23 mouse cellular contexts compared by ENCODE assay signal in genomic region chr19:42079950-42080349, GRCm38 (mm10). TPM values are rescaled to one million over a fixed set of nuclear protein-coding genes. Genes with fewer than 3 reads are reported as not detected.
A peak's percentile ranks its signal among the peaks of the same experiment; 100 is the strongest.
DNase-seq lines count a peak whose midpoint lies in the region; ATAC-seq and TF ChIP-seq lines count a peak whose summit lies in the region.
"Had no signal": no experiment of that assay in that cellular context is flagged by ENCODE, and none has a peak within 500 bp of the region (broad histone marks: within the 10 kb centered on the region; RNA-seq: fewer than 3 reads in every experiment).

No protein-coding gene starts in this region.

- H3K27me3 ChIP-seq in MEL (ENCODE audit: control insufficient read depth in 1 of 2, insufficient read depth in 2 of 2, low read length in 2 of 2) = peaks cover 2 to 6% of the 10 kb centered on the region in 2 experiments; a peak in 3 of 4 replicates
- no peaks in the 10 kb centered on the region for H3K27me3 ChIP-seq in intestine, embryonic 15.5 days (replicated peaks)
- no peaks in the 10 kb centered on the region for H3K27me3 ChIP-seq in thymus, adult 2 months (ENCODE audit: control insufficient read depth, insufficient read depth, low read length)
- H3K27me3 ChIP-seq: forebrain, embryonic 15.5 days; heart, embryonic 13.5 days; midbrain, embryonic 12.5 days had no signal

- peak; percentile 38 to 48 for DNase-seq in adrenal gland, postnatal 36 days
- DNase-seq in adrenal gland, adult 18-20 months (ENCODE audit: low spot score in 2 of 2) = no peak
- DNase-seq in 3134 (ENCODE audit: extremely low read depth, insufficient read length, low spot score) = peak; percentile 70
- peak; percentile 22 for DNase-seq in MEL (ENCODE audit: low read depth, low spot score)
- no peak for DNase-seq in cerebellum, adult 11 months
- DNase-seq in thymus, adult 2 months = no peak
- DNase-seq in thymus, postnatal 36 days = no peak
- DNase-seq: cerebellum, adult 8-10 months; left cerebral cortex, postnatal 4 days; lung, embryonic 14.5 days; lung, postnatal 4 days had no signal

- no peaks in the 10 kb centered on the region for H3K9me3 ChIP-seq in MEL (replicated peaks; ENCODE audit: insufficient read depth, low read length)
- H3K9me3 ChIP-seq in intestine, embryonic 15.5 days = no peaks in the 10 kb centered on the region
- H3K9me3 ChIP-seq: forebrain, embryonic 15.5 days; heart, embryonic 13.5 days; midbrain, embryonic 12.5 days had no signal

- peak; percentile 75 for ATAC-seq in intestine, embryonic 15.5 days
- ATAC-seq: activated CD4-positive, CD25-positive, alpha-beta regulatory T cell, adult 4 months; CD4-positive, CD25-positive, alpha-beta regulatory T cell, adult 4 months; forebrain, embryonic 15.5 days had no signal

- WGBS in intestine, embryonic 15.5 days = 75% methylated on average over 5 of the region's 5 CpGs
- WGBS in thymus, adult 2 months = 89% methylated on average over 5 of the region's 5 CpGs

- no peak for TF ChIP-seq EP300 in MEL (IDR thresholded peaks at IDR 0.05; ENCODE audit: low read depth in 1 of 2, low read length in 2 of 2)

- H3K9ac ChIP-seq in MEL (ENCODE audit: control insufficient read depth, low read depth, low read length, poor library complexity, severe bottlenecking) = no peak overlapping the region
- H3K9ac ChIP-seq in intestine, embryonic 15.5 days = no peak overlapping the region
- H3K9ac ChIP-seq: forebrain, embryonic 15.5 days; heart, embryonic 13.5 days; lung, embryonic 14.5 days; midbrain, embryonic 12.5 days had no signal

- no peaks in the 10 kb centered on the region for H3K79me2 ChIP-seq in MEL (ENCODE audit: control insufficient read depth, insufficient read depth, low read length, poor library complexity)

- no peak overlapping the region; a peak in 1 of 4 replicates for H3K4me3 ChIP-seq in MEL (ENCODE audit: control insufficient read depth in 1 of 2, insufficient read depth in 1 of 2, low read depth in 2 of 2, low read length in 2 of 2)
- H3K4me3 ChIP-seq in intestine, embryonic 15.5 days (replicated peaks) = no peak overlapping the region
- H3K4me3 ChIP-seq in thymus, adult 2 months (ENCODE audit: control insufficient read depth, insufficient read depth, low read length) = no peak overlapping the region
- H3K4me3 ChIP-seq: erythroblast, embryonic 14.5 days; forebrain, embryonic 15.5 days; heart, embryonic 13.5 days; layer of hippocampus, adult 2 months; midbrain, embryonic 12.5 days had no signal

- no peak for TF ChIP-seq RAD21 in MEL (IDR thresholded peaks at IDR 0.05; ENCODE audit: low read depth, low read length)

- H3K4me2 ChIP-seq in intestine, embryonic 15.5 days (replicated peaks) = no peak overlapping the region
- H3K4me2 ChIP-seq: forebrain, embryonic 15.5 days; heart, embryonic 13.5 days; lung, embryonic 14.5 days; midbrain, embryonic 12.5 days had no signal

- no peak overlapping the region for H3K27ac ChIP-seq in MEL (ENCODE audit: control insufficient read depth, low read depth, low read length)
- no peak overlapping the region for H3K27ac ChIP-seq in intestine, embryonic 15.5 days
- H3K27ac ChIP-seq in thymus, adult 2 months (ENCODE audit: control insufficient read depth, insufficient read depth, low read length) = no peak overlapping the region
- H3K27ac ChIP-seq: forebrain, embryonic 15.5 days; heart, embryonic 13.5 days; layer of hippocampus, adult 2 months; midbrain, embryonic 12.5 days had no signal

- no peak for TF ChIP-seq CTCF in MEL (IDR thresholded peaks at IDR 0.05 in 2 of 3, conservative IDR thresholded peaks at IDR 0.05 in 1 of 3; ENCODE audit: control insufficient read depth in 1 of 3, insufficient read depth in 1 of 3, low read depth in 2 of 3, low read length in 3 of 3, poor library complexity in 1 of 3, severe bottlenecking in 1 of 3)
- no peak for TF ChIP-seq CTCF in thymus, adult 2 months (IDR thresholded peaks at IDR 0.05; ENCODE audit: borderline replicate concordance, control insufficient read depth, extremely low read depth, insufficient read depth, low read length, poor library complexity)

- peaks cover 4 to 15% of the 10 kb centered on the region in 2 experiments; a peak in 3 of 4 replicates for H3K4me1 ChIP-seq in MEL (ENCODE audit: control insufficient read depth in 1 of 2, insufficient read depth in 2 of 2, low read length in 2 of 2)
- H3K4me1 ChIP-seq in intestine, embryonic 15.5 days (replicated peaks) = no peaks in the 10 kb centered on the region
- H3K4me1 ChIP-seq in thymus, adult 2 months (replicated peaks; ENCODE audit: control insufficient read depth, insufficient read depth, low read length) = no peaks in the 10 kb centered on the region
- H3K4me1 ChIP-seq: forebrain, embryonic 15.5 days; heart, embryonic 13.5 days; midbrain, embryonic 12.5 days had no signal

- peaks cover 0 to 5% of the 10 kb centered on the region in 2 experiments; a peak in 2 of 4 replicates for H3K36me3 ChIP-seq in MEL (ENCODE audit: control insufficient read depth in 1 of 2, insufficient read depth in 2 of 2, low read length in 2 of 2)
- H3K36me3 ChIP-seq in intestine, embryonic 15.5 days = no peaks in the 10 kb centered on the region
- no peaks in the 10 kb centered on the region for H3K36me3 ChIP-seq in thymus, adult 2 months (ENCODE audit: control insufficient read depth, insufficient read depth, low read length)

- no peak for TF ChIP-seq POLR2A in MEL (IDR thresholded peaks at IDR 0.05; ENCODE audit: control insufficient read depth in 1 of 2, insufficient read depth in 1 of 2, low read depth in 1 of 2, low read length in 2 of 2, poor library complexity in 1 of 2)
- TF ChIP-seq POLR2A in thymus, adult 2 months (IDR thresholded peaks at IDR 0.05; ENCODE audit: control insufficient read depth, extremely low read depth, insufficient read depth, low read length, poor library complexity) = no peak

TF ChIP-seq in MEL, 35 proteins besides CTCF, POLR2A, EP300 and RAD21:
- TF ChIP-seq NRF1 (IDR thresholded peaks at IDR 0.05; ENCODE audit: insufficient read depth, low read depth, low read length, poor library complexity, severe bottlenecking) (no peak), GABPA (IDR thresholded peaks at IDR 0.05; ENCODE audit: low read depth, low read length) (no peak), MAFK (IDR thresholded peaks at IDR 0.05; ENCODE audit: borderline replicate concordance, low read depth, low read length) (no peak)
TF ChIP-seq in MEL: peak in this region for 0.

RNA-seq across cellular contexts. Expression of gene Morn4, which starts 6.2 kb away (rescaled TPM):
- total RNA-seq in adrenal gland, postnatal 36 days (2021) = 10 to 100 TPM in 1 of 2 experiments, 1 to 10 TPM in 1; 8.2 to 12.2 TPM
- total RNA-seq in adrenal gland, adult 18-20 months (2021) = 1 to 10 TPM; 8.9 to 9.5 TPM
- 4.9 and 5.7 TPM in 2 replicates for total RNA-seq in MEL (2012; rRNA removed)
- 10 to 100 TPM in 1 of 2 experiments, not detected in 1; 18.4 TPM for polyA plus RNA-seq in MEL (2012; ENCODE audit: insufficient read depth in 1 of 2, insufficient read length in 2 of 2, low read depth in 1 of 2, low replicate concordance in 2 of 2, missing spikeins in 1 of 2)
- 15.4 and 16.5 TPM in 2 replicates for polyA plus RNA-seq in intestine, embryonic 15.5 days (2015; fragmentation: Nextera tagmentation; extraction: Ambion mirVana)
- 0.98 and 1.1 TPM in 2 replicates for polyA plus RNA-seq in thymus, adult 2 months (2012; rRNA removed)
- total RNA-seq: neutrophil, adult 5-6 weeks had no signal
- polyA plus RNA-seq: activated CD4-positive, CD25-positive, alpha-beta regulatory T cell, adult 4 months had no signal

RNA-seq across cellular contexts. Expression of gene Pi4k2a, which starts 10.3 kb away (rescaled TPM):
- 10 to 100 TPM; 61.7 to 76.3 TPM for total RNA-seq in adrenal gland, postnatal 36 days (2021)
- total RNA-seq in adrenal gland, adult 18-20 months (2021) = 10 to 100 TPM; 70.0 to 95.0 TPM
- 10.2 and 12.2 TPM in 2 replicates for total RNA-seq in MEL (2012; rRNA removed)
- polyA plus RNA-seq in MEL (2012; ENCODE audit: insufficient read depth in 1 of 2, insufficient read length in 2 of 2, low read depth in 1 of 2, low replicate concordance in 2 of 2, missing spikeins in 1 of 2) = 10 to 100 TPM in 1 of 2 experiments, not detected in 1; 30.3 TPM
- polyA plus RNA-seq in intestine, embryonic 15.5 days (2015; fragmentation: Nextera tagmentation; extraction: Ambion mirVana) = 23.4 and 23.6 TPM in 2 replicates
- polyA plus RNA-seq in thymus, adult 2 months (2012; rRNA removed) = 36.8 and 42.2 TPM in 2 replicates

RNA-seq across cellular contexts. Expression of gene 4933411K16Rik, which starts 27.9 kb away (rescaled TPM):
- under 1 TPM; 0.30 to 0.33 TPM for total RNA-seq in adrenal gland, postnatal 36 days (2021)
- under 1 TPM; 0.35 to 0.36 TPM for total RNA-seq in adrenal gland, adult 18-20 months (2021)
- not detected in 2 replicates for total RNA-seq in MEL (2012; rRNA removed)
- polyA plus RNA-seq in MEL (2012; ENCODE audit: insufficient read depth in 1 of 2, insufficient read length in 2 of 2, low read depth in 1 of 2, low replicate concordance in 2 of 2, missing spikeins in 1 of 2) = under 1 TPM in 1 of 2 experiments, not detected in 1; 0.10 TPM
- not detected in 2 replicates for polyA plus RNA-seq in intestine, embryonic 15.5 days (2015; fragmentation: Nextera tagmentation; extraction: Ambion mirVana)
- 0.27 TPM in 1 of 2 replicates, not detected in the other for polyA plus RNA-seq in thymus, adult 2 months (2012; rRNA removed)
- total RNA-seq: common myeloid progenitor, adult 5-6 weeks; hematopoietic stem cell, adult 5-6 weeks; neutrophil, adult 5-6 weeks had no signal
- polyA plus RNA-seq: activated CD4-positive, CD25-positive, alpha-beta regulatory T cell, adult 4 months; CD4-positive, CD25-positive, alpha-beta regulatory T cell, adult 4 months; embryonic facial prominence, embryonic 11.5 days; erythroblast, embryonic 14.5 days; forebrain, embryonic 15.5 days; heart, embryonic 13.5 days; lung, embryonic 14.5 days; midbrain, embryonic 12.5 days had no signal

RNA-seq across cellular contexts. Expression of gene Hoga1, which starts 34.5 kb away (rescaled TPM):
- 1 to 10 TPM; 4.3 to 6.7 TPM for total RNA-seq in adrenal gland, postnatal 36 days (2021)
- total RNA-seq in adrenal gland, adult 18-20 months (2021) = 1 to 10 TPM; 4.2 to 6.5 TPM
- 0.31 TPM in 1 of 2 replicates, not detected in the other for total RNA-seq in MEL (2012; rRNA removed)
- polyA plus RNA-seq in MEL (2012; ENCODE audit: insufficient read depth in 1 of 2, insufficient read length in 2 of 2, low read depth in 1 of 2, low replicate concordance in 2 of 2, missing spikeins in 1 of 2) = under 1 TPM in 1 of 2 experiments, not detected in 1; 0.38 TPM
- 1.6 and 1.7 TPM in 2 replicates for polyA plus RNA-seq in intestine, embryonic 15.5 days (2015; fragmentation: Nextera tagmentation; extraction: Ambion mirVana)
- 0.84 and 1.2 TPM in 2 replicates for polyA plus RNA-seq in thymus, adult 2 months (2012; rRNA removed)
- total RNA-seq: common myeloid progenitor, adult 5-6 weeks; neutrophil, adult 5-6 weeks had no signal
- polyA plus RNA-seq: activated CD4-positive, CD25-positive, alpha-beta regulatory T cell, adult 4 months; CD4-positive, CD25-positive, alpha-beta regulatory T cell, adult 4 months; erythroblast, embryonic 14.5 days had no signal

RNA-seq across cellular contexts. Expression of gene Ankrd2, which starts 44.1 kb away (rescaled TPM):
- total RNA-seq in adrenal gland, postnatal 36 days (2021) = under 1 TPM in 1 of 2 experiments, not detected in 1; 0.49 TPM
- total RNA-seq in adrenal gland, adult 18-20 months (2021) = under 1 TPM; 0.64 to 0.76 TPM
- not detected in 2 replicates for total RNA-seq in MEL (2012; rRNA removed)
- polyA plus RNA-seq in MEL (2012; ENCODE audit: insufficient read depth in 1 of 2, insufficient read length in 2 of 2, low read depth in 1 of 2, low replicate concordance in 2 of 2, missing spikeins in 1 of 2) = not detected
- polyA plus RNA-seq in intestine, embryonic 15.5 days (2015; fragmentation: Nextera tagmentation; extraction: Ambion mirVana) = 0.18 TPM in 1 of 2 replicates, not detected in the other
- polyA plus RNA-seq in thymus, adult 2 months (2012; rRNA removed) = 0.20 TPM in 1 of 2 replicates, not detected in the other
- total RNA-seq: common myeloid progenitor, adult 5-6 weeks; hematopoietic stem cell, adult 5-6 weeks; layer of hippocampus, adult 2 months; left cerebral cortex, postnatal 4 days; neutrophil, adult 5-6 weeks had no signal
- polyA plus RNA-seq: activated CD4-positive, CD25-positive, alpha-beta regulatory T cell, adult 4 months; CD4-positive, CD25-positive, alpha-beta regulatory T cell, adult 4 months; embryonic facial prominence, embryonic 11.5 days; erythroblast, embryonic 14.5 days; heart, embryonic 13.5 days; midbrain, embryonic 12.5 days had no signal

Comparison
In these comparisons a context has a peak if more than half of its experiments do, and no peak if none do; other contexts are left out.
1. DNase-seq: peak in adrenal gland, postnatal 36 days (2 of 2), 3134 (single experiment) and MEL (single experiment); none in adrenal gland, adult 18-20 months (0 of 2), cerebellum, adult 11 months (single experiment), thymus, adult 2 months (single experiment) and thymus, postnatal 36 days (0 of 2).